Mouse (Mus musculus) lung, embryonic 14.5 days (tissue): ENCODE measurements around the gene Szt2. TPM values are rescaled to one million over a fixed set of nuclear protein-coding genes. Genes with fewer than 3 reads are reported as not detected.

Experiments used
- ATAC-seq: fragments of 200-750 bp; cut with Nextera tagmentation; 2 replicates; pipeline ENCODE4 v1.8.0; 2017; ENCODE audit warnings: mild to moderate bottlenecking, moderate TSS enrichment, moderate library complexity; ENCODE audit not compliant: insufficient read depth
- DNase-seq: peaks from one replicate; pipeline ENCODE4 v3.0.0-alpha.2; 2015
- H3K27ac ChIP-seq: fragments of 300-500 bp; sonication (generic); 2 replicates; pipeline ENCODE4 v1.5.1; 2014; ENCODE audit warnings: low read depth, mild to moderate bottlenecking, moderate library complexity
- H3K27me3 ChIP-seq: fragments of 300-500 bp; sonication (generic); 2 replicates; pipeline ENCODE4 v1.6.1; 2014; ENCODE audit warnings: low read length, control low read depth; ENCODE audit not compliant: insufficient read depth
- H3K36me3 ChIP-seq: fragments of 300-500 bp; sonication (generic); 2 replicates; pipeline ENCODE4 v1.6.1; 2014; ENCODE audit warnings: control low read depth; ENCODE audit not compliant: insufficient read depth
- H3K4me1 ChIP-seq: fragments of 300-500 bp; sonication (generic); 2 replicates; pipeline ENCODE4 v1.6.1; 2014; ENCODE audit warnings: antibody characterized with exemption, control low read depth; ENCODE audit not compliant: insufficient read depth
- H3K4me2 ChIP-seq: fragments of 300-500 bp; sonication (generic); 2 replicates; pipeline ENCODE4 v1.6.1; 2014; ENCODE audit warnings: mild to moderate bottlenecking
- H3K4me3 ChIP-seq: fragments of 300-500 bp; sonication (generic); 2 replicates; pipeline ENCODE4 v1.5.1; 2014; ENCODE audit warnings: low read depth, low read length
- H3K9ac ChIP-seq: fragments of 300-500 bp; sonication (generic); 2 replicates; pipeline ENCODE4 v1.6.1; 2014
- H3K9me3 ChIP-seq: fragments of 300-500 bp; sonication (generic); 2 replicates; pipeline ENCODE4 v1.6.1; 2016; ENCODE audit warnings: low read depth, low read length, control low read depth
- CTCF ChIP-seq: IDR thresholded peaks from 2 replicates; pipeline ENCODE4 v1.5.1; 2016; ENCODE audit warnings: antibody characterized with exemption, low read depth
- WGBS: fragments of 180-500 bp; shearing (Covaris S2); extraction: QIAGEN DNeasy Blood & Tissue Kit; methylation state at CpG from one replicate; pipeline ENCODE4 v1.1.7; 2014; 5-methylcytosine and 5-hydroxymethylcytosine counted together
- polyA plus RNA-seq: library from polyadenylated mRNA; unstranded; fragments of >200 nt; fragmentation: Nextera tagmentation; extraction: Ambion mirVana; gene quantifications from 2 replicates; pipeline ENCODE4 v1.2.1, GENCODE M21; 2014

Szt2 gene
- polyA plus RNA-seq, 1 experiment from 2014 or later: 11.7 TPM

- TF ChIP-seq CTCF: no peak
- H3K27ac ChIP-seq: no peak overlapping the region
- H3K36me3 ChIP-seq: no peaks in the 10 kb centered on the region
- H3K27me3 ChIP-seq: no peaks in the 10 kb centered on the region; the same call in 1 of the 2 replicates
- no peak overlapping the region for H3K4me3 ChIP-seq
- 24% methylated on average over 8 of the region's 8 CpGs for WGBS
- DNase-seq: peak; percentile 35
- H3K4me2 ChIP-seq: 0 out of 2 replicates have a peak overlapping the region, but pooled peaks have one; percentile 8
- 0 out of 2 replicates have a peak, but pooled peaks cover 5% of the 10 kb centered on the region for H3K4me1 ChIP-seq
- H3K9me3 ChIP-seq: no peaks in the 10 kb centered on the region
- ATAC-seq: peak; percentile 44; the same call in 1 of the 2 replicates
- H3K9ac ChIP-seq: no peak overlapping the region
Measured at GRCm38 (mm10) chr4:118319706-118320344, 89.2 kb downstream of the Szt2 start.

DNA sequence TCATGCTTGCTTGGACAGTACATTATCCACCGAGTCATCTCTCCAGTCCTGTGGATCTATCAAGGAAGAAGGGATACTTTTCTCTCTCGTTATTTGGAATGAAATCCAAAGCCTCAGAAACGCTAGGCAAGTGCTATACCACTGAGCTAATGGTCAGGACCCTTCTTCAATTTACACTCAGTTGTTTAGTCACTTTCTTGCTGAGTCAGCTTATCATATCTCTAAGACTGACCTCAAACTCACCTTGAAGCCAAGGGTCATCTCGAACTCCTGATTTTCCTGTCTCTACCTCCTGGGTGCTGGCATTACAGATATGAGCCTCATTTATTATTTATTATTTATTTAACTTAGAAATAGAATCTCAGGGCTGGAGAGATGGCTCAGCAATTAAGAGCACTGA lies 92.4 kb downstream of the Szt2 start:
- H3K9ac ChIP-seq: no peak overlapping the region
- H3K36me3 ChIP-seq: no peaks in the 10 kb centered on the region
- ATAC-seq (no peak), DNase-seq (no peak)
- 68% methylated on average over 4 of the region's 4 CpGs for WGBS
- H3K4me1 ChIP-seq: 0 out of 2 replicates have a peak, but pooled peaks cover 5% of the 10 kb centered on the region
- H3K27ac ChIP-seq: no peak overlapping the region
- TF ChIP-seq CTCF: no peak
- no peak overlapping the region for H3K4me3 ChIP-seq
- H3K4me2 ChIP-seq: no peak overlapping the region
- H3K27me3 ChIP-seq: no peaks in the 10 kb centered on the region; the same call in 1 of the 2 replicates
- no peaks in the 10 kb centered on the region for H3K9me3 ChIP-seq

DNA sequence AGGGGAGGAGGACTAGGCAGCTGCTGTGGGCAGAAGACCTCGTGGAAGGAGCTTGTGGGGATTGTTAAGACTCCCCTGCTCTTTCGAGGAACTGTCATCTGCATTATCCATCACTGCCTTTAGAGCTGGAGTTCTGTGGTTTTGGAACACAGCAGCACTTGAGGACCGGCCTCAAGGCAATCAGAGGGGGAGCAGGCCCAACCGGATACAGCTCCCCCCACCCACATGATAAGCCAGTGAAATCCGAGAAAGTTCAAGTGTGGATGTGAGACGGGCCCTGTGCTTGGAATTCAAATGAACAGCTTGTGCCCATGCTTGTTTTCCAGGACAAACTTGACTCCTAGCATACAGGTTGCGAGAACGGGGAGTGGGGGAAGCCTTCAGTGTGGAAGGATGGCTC lies 93.8 kb downstream of the Szt2 start:
- Histone ChIP-seq H3K27me3 (no peaks in the 10 kb centered on the region; the same call in 1 of the 2 replicates), H3K27ac (no peak overlapping the region)
- no peak for ATAC-seq

More for the DNA sequence above, 93.8 kb downstream of the Szt2 start:
- TF ChIP-seq CTCF: no peak
- H3K4me1 ChIP-seq: 0 out of 2 replicates have a peak, but pooled peaks cover 5% of the 10 kb centered on the region
- H3K4me2 ChIP-seq: no peak overlapping the region
- H3K9ac ChIP-seq: no peak overlapping the region
- H3K36me3 ChIP-seq: no peaks in the 10 kb centered on the region
- 10% methylated on average over 8 of the region's 8 CpGs for WGBS
- no peak overlapping the region for H3K4me3 ChIP-seq
- no peaks in the 10 kb centered on the region for H3K9me3 ChIP-seq
- peak; percentile 20 for DNase-seq

Other genes starting within 250 kb of the Szt2 start
- gene Kdm4a, start 229.2 kb downstream of the Szt2 start, polyA plus RNA-seq: 43.3 and 45.0 TPM in 2 replicates
- gene Ptprf, start 117.9 kb downstream of the Szt2 start, polyA plus RNA-seq: 69.7 and 75.7 TPM in 2 replicates
- 94.1 and 96.4 TPM in 2 replicates for gene Med8, start 64 bp upstream of the Szt2 start, polyA plus RNA-seq
- gene Elovl1, start 18.8 kb upstream of the Szt2 start, polyA plus RNA-seq: 96.5 and 97.8 TPM in 2 replicates
- 324 and 332 TPM in 2 replicates for gene Cdc20, start 28.1 kb upstream of the Szt2 start, polyA plus RNA-seq
- gene Mpl, start 48.2 kb upstream of the Szt2 start, polyA plus RNA-seq: 1.3 and 1.8 TPM in 2 replicates
- gene Tie1, start 80.8 kb upstream of the Szt2 start, polyA plus RNA-seq: 52.7 and 54.2 TPM in 2 replicates
- gene 2610528J11Rik, start 117.7 kb upstream of the Szt2 start, polyA plus RNA-seq: 9.0 and 10.3 TPM in 2 replicates
- gene Tmem125, start 134.8 kb upstream of the Szt2 start, polyA plus RNA-seq: 3.3 and 3.6 TPM in 2 replicates
- gene Cfap57, start 211.5 kb upstream of the Szt2 start, polyA plus RNA-seq: 0.12 and 0.22 TPM in 2 replicates
- 161 and 166 TPM in 2 replicates for gene Ebna1bp2, start 211.5 kb upstream of the Szt2 start, polyA plus RNA-seq
- not detected in 2 replicates for gene Olfr62, start 249.7 kb upstream of the Szt2 start, polyA plus RNA-seq